Mouse (Mus musculus): ENCODE measurements around the gene Smad6.

The Smad6 gene

DNA sequence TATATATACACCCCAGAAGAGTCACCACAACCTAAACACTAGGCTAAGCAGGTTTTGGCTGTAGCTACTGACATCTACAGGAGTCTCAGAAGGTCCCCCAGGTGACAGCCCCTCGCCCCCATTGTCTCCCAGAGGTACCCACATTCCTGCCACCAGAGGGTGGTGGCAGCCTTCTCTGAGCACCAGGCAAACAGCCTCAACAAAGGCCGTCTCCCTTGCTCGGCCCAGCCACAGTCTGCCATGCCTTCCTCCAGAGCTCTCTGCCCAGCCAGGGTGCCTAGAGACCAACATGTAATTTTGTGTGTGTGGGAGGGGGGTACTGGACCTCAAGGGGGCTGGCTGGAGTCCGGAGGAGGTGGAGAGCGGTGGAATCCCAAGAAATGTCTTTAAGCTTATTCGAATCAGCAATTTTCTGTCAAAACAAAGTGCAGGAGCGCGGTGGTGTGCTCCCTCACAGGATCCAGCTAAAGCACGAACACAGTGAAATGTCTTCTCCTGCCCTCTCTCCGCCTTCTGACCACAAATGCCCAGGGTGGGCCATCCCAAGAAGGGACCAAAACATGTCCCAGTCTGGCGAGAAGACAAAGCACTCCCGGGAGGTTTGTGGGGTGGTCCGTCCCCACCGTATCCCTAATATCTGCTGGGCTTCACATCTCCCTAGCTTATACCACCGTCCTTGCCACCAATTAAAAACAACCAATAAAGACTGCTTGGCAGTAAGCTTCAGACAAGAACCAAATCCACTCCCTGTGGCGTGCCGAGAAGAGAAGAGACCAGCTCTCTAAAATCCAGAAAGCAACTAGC is 62.5 kb downstream of the Smad6 start:
- DNase-seq (ENCODE audit: low spot score) = no peak

DNA sequence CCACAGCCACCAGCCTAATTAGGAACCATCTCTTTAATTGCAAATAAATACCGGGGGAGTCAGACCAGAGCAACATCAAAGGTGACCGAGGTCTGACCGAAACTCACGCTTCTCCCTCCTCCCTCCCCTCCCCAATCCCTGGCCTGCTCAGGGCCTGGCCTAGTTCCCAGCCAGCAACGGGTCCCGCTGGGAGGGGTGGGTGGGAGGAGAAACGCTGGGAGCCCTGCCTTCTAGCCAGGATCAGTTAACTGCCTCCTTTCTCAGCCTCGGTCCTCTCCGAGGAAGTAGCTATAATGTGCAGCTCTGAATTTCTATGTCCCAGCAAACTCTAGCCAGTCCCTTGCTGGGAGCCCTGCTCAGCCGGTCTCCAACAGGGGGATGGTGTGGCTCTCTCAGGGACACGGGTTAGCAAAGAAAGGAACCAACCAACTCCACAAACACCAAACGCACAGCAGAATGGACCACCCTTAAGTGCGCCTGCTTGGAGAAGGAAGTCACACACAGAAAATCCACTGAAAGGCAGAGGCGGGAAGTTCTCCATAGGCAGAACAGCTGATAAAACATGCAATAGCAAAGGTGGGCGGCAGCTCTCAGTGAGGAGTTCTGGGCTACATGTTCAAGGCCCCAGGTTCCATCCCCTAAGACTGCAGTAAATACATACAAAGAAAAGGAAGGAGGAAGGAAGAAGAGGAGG is 63.4 kb downstream of the Smad6 start:
- DNase-seq (ENCODE audit: low spot score) = no peak

DNA sequence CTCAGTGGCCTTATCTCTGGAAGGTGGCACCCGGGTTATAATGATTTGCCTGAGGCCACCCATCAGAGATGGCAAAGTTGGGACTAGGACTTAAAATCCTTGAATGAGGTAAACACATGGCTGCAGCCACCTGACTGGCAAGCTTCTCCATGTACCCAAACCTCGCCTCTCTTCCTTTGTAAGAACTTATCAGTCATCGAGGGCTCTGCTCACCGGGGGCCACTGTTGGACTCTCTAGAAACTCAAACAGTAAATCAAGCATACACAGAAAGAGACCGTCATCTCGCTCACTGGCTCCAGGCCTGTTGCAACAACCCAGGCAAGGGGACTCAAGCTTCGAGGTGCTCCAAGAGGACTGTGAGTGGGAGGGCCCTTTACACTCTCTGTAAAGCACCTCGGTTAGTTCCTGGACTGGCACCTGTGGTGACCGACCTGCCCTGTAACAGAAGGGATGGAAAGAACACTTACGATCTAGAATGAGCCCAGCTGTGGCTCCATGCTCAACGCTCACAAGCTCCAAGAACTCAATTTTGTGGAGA is 64.1 kb downstream of the Smad6 start:
- DNase-seq (ENCODE audit: low spot score) = no peak

DNA sequence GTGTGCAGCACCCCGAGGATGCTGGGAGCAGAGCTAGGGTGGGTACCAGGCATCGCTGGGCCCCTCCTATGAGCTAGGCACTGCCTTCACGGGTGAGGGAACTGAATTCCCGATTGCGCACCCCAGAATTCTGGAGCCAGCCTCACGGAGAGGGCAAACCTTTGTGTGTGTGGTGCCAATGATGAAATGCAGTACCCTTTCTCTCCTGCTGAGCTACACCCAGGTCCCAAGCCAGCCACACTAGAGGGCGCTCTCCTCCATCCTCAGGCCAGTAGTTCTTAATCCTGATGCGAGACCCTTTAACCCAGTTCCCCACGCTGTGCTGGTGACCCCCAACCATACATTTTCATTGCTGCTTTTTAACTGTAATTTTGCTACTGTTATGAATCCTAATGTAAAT is 65.8 kb downstream of the Smad6 start:
- peak; percentile 37 for DNase-seq (ENCODE audit: low spot score)

DNA sequence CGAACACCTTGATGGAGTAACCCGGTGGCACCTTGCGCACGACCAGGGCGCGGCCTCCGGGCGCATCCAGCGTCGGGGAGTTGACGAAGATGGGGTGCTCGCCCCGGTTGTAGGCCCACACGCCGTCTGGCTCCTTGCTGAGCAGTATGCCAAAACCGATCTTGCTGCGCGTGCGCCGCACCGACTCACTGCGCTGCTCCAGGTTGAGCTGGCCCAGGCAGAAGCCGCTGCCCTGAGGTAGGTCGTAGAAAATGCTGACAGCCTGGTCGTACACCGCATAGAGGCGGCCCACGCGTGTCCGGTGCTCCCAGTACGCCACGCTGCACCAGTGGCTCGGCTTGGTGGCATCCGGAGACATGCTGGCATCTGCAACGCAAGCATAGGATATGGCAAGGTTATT is 68.2 kb downstream of the Smad6 start:
- no peak for DNase-seq (ENCODE audit: low spot score)

DNA sequence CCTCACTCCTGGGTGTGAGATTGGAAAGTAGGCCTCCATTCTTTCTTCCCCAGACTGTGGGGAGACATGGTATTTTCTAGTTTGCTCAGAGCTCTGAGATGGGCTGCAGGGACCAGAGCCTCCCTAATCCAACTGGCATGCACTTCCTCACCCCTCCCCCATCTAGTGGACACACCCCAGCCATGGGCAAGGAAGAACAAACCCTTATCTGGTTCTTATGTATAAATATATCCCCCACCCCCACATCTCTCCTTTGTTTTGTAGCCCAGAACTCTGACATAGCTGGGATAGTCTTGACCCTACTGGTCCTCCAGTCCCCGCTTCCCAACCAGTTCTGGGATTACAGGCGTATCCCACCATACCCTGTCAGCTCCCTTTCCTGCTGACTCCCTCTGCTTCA is 69.3 kb downstream of the Smad6 start:
- no peak for DNase-seq (ENCODE audit: low spot score)

DNA sequence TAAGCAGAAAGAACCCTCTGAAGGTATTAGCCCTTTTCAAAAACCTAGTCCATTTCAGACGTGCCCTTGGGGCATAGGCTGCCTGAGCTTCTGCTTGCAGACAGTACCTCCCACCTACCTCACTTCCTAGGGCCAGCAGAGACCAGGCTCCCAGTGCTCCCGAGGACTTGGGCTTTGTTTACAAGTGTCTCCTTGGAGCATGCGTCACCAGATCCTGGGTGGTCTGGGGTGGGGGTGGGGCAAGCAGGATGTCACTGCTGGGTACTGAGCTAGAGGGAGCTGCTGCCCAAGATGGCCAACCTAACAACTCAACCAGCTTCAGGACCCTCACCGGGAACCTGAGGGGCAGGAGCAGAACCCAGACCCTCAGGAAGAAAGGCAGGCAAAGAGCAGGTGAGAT is 71.5 kb downstream of the Smad6 start:
- DNase-seq (ENCODE audit: low spot score) = no peak

DNA sequence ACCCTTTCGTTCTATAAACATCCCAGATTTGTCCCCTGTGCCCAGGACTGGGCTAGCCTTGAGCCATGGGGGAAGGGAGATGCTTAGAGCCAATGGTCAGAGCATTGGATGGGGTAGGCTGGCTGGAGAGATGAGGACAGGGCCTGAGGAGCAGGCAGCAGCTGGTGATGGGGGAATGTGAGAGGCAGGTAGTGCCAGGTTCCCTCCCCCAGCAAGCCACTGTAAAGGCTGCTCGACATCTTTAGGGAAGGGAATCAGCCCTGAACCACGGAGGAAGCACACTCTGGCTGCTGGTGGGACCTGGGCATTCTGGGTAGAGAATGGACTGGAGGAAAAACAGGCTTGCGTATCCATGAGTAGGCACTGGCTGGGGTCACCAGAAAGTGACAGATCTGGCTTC is 72.5 kb downstream of the Smad6 start:
- DNase-seq (ENCODE audit: low spot score) = no peak

DNA sequence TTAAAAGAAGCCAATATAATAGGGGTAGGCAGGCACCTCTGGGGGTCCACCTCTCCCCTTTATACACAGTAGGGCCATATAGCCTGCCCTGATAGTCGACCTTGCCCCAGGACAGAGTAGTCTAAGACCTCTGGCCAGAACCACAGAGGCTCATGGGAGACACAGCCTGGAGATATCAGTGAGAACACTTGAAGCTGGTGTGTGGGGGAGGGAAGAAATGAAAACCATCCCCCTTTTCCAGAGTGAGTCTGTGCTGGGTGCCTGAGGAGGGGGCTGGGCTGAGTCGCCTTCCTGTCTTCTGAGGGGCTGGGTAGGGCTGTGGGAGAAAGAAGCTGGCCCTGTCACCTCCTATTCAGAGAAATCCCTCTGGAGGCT is 79.3 kb downstream of the Smad6 start:
- no peak for DNase-seq (ENCODE audit: low spot score)

DNA sequence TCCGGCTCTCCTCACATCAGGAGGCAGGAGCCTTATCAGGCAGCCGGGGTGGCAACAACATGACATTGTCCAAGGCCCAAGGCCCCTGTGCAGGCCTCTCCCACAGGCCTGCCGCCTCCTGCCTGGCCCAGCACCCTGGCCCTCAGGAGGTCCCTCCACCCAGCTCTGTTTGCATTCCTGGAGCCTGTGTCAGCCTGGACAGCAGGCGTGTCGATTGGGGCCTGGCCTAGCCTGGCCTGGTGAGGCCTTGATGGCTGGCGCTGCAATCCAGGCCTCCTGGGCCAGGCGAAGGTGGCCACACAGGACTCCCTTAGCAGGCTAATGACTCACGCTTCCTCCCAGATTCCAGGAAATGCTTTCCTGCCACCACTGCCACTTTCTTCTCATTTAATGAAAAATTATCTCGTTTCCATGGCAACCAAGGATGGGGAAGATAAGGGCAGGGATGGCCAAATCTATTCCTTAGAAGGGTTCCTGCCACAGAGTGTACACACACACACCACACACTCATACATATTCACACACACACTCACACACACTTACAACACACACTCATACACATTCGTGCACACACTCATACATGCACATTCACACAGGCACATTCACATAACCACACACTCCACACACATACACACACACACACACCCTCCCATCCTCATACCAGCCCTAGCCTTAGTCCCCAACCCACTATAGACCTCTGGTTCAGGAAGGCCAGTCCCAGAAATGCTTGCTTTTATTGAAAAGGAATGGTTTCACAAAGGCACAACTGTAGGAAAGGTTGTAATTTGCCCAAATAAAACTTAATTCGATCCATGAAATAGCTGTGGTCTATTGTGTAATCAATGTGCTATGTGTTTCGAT is 79.9 kb downstream of the Smad6 start:
- DNase-seq (ENCODE audit: low spot score) = no peak

DNA sequence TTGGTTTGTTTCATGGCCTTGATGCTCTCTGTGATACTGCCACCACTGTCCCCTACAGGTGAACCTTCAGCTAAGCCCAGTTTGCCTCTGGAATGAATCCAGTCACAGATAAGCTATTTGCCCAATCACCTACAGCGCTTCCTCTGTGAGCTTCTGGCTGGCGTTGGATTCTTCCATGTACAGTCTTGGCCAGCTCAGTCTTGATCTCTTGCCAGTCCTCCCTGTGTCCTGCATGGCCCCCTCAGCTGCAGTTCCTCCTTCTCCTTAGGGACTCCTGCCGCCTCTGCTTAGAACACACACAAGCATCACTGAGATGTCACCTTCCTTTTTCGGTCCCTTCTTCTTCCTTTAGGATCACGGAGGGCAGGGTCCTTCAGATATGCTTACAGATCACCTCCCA is 85.6 kb downstream of the Smad6 start:
- DNase-seq (ENCODE audit: low spot score) = no peak

DNA sequence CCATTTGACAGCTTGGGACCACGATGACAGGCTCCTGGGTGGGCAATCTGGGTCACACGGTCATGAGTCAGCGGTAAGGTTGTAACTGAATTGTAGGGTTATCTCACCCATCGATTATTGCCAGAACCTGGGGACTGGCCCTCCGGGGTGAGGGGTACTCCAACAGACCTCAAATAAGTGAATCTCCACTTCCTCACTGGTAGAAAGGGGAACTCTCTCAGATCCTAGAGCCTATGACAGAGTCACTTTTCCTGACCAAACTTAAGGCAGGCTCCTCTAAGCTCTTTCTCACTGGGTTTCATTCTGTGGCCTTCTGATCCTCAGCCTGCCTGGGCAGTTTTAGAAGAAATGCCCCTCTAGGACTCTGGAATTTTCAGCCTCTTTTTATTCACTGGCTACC is 88.8 kb downstream of the Smad6 start:
- DNase-seq (ENCODE audit: low spot score) = no peak

DNA sequence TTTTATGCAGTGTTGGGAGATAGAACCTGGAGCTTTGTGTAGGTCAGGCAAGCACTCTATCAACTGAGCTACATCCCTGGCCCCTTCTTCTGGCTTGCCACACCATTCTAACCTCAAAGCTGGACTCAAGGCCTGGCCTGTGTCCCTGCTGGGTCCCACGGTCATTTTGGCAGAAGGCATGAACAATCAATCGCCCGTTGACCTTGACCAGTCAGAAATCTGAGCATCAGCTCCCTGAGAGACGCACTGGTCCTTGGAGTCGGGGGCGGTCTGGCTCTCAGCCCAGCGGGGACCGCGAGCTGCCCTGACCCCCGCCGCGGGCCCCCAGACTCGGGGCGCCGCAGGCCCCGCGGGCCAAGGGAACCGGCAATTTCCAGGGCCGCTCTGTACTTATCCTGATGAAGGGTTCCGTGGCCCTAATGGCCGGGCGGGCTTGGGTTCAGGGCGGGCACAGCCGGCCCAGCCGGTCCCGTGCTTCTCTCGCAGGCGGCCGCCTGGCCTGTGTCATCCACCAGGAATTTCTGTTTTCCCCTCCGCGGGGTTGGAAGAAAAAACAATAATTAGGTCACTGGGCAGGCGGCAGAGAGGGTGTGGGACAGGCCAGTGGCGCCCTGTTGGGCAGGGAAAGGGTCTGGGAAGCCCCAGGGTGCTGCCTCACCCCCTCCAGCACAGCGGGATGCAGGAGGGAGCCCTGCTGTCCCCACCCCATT is 94.4 kb downstream of the Smad6 start:
- DNase-seq (ENCODE audit: low spot score) = no peak

DNA sequence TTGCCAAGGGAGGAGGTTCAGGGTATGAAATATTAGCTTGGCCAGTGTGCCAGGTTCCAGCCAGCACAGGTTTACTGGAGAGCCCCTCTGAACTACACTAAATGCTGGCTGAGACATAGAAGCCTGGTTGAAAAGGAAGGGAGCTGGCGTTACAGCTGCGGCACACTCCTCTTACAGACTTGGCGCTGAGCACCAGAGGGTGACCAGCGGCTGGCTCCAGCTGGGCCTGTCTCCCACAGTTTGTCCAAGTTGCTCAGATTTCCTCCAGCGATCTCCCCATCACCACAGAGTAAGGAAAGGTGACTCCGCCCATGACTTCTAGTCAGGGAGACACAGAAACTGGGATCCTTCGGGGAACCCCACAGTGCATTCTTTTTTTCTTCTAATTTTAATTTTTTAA is 95.5 kb downstream of the Smad6 start:
- no peak for DNase-seq (ENCODE audit: low spot score)

DNA sequence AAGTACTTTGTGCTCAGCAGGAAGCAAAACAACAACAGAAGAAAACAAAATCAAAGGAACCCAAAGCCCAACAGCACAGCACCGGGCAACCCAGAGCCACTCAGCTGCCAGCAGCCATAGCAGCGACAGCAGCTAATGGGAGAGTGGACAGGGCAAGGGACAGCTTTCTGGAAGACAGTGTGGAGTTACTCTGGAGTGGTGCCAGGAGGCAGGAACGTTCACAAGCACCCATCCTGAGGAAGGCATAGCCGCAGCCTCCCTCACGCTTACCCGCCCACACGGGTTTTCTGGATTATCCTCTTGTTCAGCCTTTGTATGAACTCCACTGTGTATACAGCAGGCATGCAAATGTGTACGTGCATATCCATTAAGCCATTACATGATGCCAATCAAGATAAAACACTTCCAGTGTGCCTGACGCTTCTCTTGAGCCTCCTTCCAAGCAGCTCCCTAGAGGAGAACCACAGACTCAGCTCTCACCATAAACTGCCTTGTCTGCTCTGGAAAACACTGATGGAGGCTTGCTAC is 98.6 kb downstream of the Smad6 start:
- no peak for DNase-seq (ENCODE audit: low spot score)

DNA sequence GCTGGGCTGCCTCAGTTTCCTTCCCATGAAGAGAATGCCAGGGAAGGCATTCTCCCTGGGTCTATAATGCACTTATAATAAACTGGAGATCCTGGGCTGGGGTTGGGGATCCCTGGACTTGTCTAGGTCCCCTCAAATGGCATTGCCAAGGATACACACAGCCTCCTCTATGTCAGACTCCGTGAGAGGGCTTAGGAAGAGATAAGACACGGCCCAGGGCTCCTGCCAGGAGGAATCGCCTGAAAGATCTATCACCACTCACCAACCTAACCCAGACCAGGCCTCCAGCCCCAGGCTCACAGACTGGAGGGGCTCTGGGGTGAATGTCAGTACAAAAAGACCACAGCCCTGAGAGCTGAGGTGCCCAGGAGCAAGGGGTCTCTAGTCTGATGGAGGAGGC is 102.2 kb downstream of the Smad6 start:
- DNase-seq (ENCODE audit: low spot score) = no peak

DNA sequence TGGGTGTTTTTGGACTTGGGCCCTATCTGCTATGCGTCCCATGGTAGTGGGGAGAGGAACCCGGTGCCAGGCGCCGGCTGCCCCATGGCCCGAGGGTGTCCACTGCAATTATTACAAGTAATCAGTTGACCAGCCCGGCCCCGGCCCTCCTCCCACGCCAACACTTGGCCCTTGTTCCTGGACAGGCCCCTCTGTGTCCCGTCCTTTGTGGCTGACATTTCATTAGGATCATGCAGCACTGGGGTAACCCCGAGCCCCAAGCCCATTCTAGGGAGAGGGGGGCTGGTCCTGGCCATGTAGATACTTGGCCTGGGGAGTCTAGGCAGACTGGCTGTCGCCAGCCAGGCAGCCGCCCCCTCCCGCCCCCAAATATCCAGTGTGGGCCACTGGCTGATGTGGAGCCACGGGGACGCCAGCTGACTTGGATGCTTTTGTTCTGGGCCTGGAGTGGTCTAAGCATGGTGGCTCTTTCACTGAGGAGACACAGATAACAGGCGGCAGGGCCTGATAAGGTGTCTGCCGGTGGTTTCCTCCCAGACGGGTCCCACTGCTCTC is 102.8 kb downstream of the Smad6 start:
- DNase-seq (ENCODE audit: low spot score) = peak; percentile 56

DNA sequence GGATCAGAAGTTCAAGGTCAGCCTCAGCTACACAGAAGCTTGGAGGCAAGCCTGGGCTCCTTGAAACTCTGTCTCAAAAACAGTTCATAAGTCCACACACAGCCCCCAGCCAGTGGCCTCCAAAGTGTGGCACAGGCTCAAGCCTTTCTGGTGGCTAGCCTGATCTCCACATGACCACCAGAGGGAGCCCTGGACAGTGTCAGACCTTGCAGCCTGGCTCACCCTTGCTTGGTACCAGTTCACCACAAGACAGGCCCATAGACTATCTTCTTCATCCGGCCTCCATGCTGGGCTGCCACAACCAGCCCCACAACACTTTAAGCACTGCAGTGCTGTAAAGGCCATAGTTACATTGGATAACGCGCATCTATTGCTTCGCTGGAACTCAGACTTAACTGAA is 103.6 kb downstream of the Smad6 start:
- DNase-seq (ENCODE audit: low spot score) = peak; percentile 66

DNA sequence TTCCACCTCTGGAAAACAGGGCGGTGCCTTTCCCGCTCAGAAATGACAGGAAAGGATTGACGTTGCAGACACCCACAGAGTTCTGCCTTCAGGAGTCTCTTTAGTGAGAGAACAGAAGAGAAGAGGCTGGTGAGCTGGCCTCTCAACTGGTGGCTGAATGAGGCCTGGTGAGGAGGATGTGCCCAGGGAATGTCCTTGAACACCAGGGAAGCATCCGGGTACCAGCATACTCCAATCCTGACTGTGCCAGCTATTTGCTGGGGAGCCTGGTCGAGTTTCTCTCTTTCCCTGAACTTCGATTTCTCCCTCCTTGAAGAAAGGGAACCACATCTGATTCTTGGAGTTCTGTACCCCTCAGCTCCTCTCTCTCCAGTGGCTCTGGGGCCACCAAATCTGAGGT is 105.4 kb downstream of the Smad6 start:
- DNase-seq (ENCODE audit: low spot score) = no peak

DNA sequence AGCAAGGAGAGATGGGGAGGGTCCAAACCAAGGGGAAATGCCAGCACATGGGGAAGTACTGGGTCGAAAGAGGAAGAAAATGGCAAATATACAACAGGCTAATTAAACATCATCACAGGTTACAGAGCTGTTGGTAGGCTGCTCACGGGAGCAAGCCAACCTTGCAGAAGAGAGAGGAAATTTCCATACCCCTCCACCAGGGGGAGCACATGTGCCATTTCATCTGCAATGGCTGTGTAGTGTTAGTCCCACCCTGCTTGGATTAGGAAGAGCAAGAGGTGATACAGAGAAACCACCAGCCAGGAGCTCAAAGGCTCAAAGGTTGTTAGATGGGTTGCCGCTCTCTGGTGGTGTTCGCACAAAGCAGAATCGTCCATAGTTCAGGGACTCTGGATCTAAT is 105.9 kb downstream of the Smad6 start:
- peak; percentile 24 for DNase-seq (ENCODE audit: low spot score)

DNA sequence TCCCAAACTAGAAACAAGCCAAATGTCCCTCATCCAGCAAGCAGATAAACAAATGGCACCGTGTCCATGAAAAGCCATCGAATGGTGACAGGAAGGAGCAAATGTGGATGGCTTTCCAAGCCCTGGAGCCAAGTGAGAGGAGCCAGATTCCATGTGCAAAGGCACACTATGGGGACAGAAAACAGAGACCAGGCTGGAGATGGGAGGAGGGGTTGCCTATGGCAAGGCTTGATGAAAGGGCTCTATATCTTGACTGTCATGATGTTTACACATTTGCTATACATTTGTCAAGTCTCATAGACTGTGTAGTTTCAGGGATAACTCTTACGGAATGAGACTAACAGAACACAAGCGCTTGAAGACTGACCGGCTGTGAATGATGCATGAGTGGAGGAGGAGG is 106.9 kb downstream of the Smad6 start:
- no peak for DNase-seq (ENCODE audit: low spot score)

All from left cerebral cortex, adult 11 months (tissue).